Mouse (Mus musculus) liver, embryonic 15.5 days (tissue): Measurements from ENCODE around the gene Cnr1. TPM values are rescaled to one million over a fixed set of nuclear protein-coding genes. Genes with fewer than 3 reads are reported as not detected.

Experiments
- ATAC-seq: fragments of 200-750 bp; cut with Nextera tagmentation; 2 replicates; pipeline ENCODE4 v1.8.0; 2017; ENCODE audit warnings: moderate number of reproducible peaks, mild to moderate bottlenecking, moderate library complexity; ENCODE audit not compliant: insufficient read depth
- H3K27ac ChIP-seq: fragments of 300-500 bp; sonication (generic); replicated peaks from 2 replicates; pipeline ENCODE4 v1.5.1; 2015; ENCODE audit warnings: mild to moderate bottlenecking, inconsistent platforms
- H3K27me3 ChIP-seq: fragments of 300-500 bp; sonication (generic); 2 replicates; pipeline ENCODE4 v1.6.1; 2015; ENCODE audit warnings: mild to moderate bottlenecking, inconsistent platforms
- H3K36me3 ChIP-seq: fragments of 300-500 bp; sonication (generic); replicated peaks from 2 replicates; pipeline ENCODE4 v1.6.1; 2015; ENCODE audit warnings: moderate library complexity, mild to moderate bottlenecking, inconsistent platforms
- H3K4me1 ChIP-seq: fragments of 300-500 bp; sonication (generic); replicated peaks from 2 replicates; pipeline ENCODE4 v1.6.1; 2015; ENCODE audit warnings: inconsistent platforms
- H3K4me2 ChIP-seq: fragments of 300-500 bp; sonication (generic); 2 replicates; pipeline ENCODE4 v1.6.1; 2015; ENCODE audit warnings: moderate library complexity, mild to moderate bottlenecking, inconsistent platforms
- H3K4me3 ChIP-seq: fragments of 300-500 bp; sonication (generic); replicated peaks from 2 replicates; pipeline ENCODE4 v1.5.1; 2015; ENCODE audit warnings: mild to moderate bottlenecking, inconsistent platforms
- H3K9ac ChIP-seq: fragments of 300-500 bp; sonication (generic); 2 replicates; pipeline ENCODE4 v1.6.1; 2015; ENCODE audit warnings: moderate library complexity, mild to moderate bottlenecking, inconsistent platforms
- H3K9me3 ChIP-seq: fragments of 300-500 bp; sonication (generic); replicated peaks from 2 replicates; pipeline ENCODE4 v1.6.1; 2016; ENCODE audit warnings: inconsistent platforms
- WGBS: fragments of 180-500 bp; shearing (Covaris S2); methylation state at CpG from one replicate; pipeline ENCODE4 v1.1.7; 2015; ENCODE audit warnings: mixed read lengths; ENCODE audit not compliant: insufficient replicate concordance; 5-methylcytosine and 5-hydroxymethylcytosine counted together
- polyA plus RNA-seq: library from polyadenylated mRNA; unstranded; fragments of >200 nt; fragmentation: Nextera tagmentation; extraction: Ambion mirVana; gene quantifications from 2 replicates; pipeline ENCODE4 v1.2.1, GENCODE M21; 2015

Gene Cnr1
- polyA plus RNA-seq, 1 experiment from 2014 or later: 0.06 TPM

DNA sequence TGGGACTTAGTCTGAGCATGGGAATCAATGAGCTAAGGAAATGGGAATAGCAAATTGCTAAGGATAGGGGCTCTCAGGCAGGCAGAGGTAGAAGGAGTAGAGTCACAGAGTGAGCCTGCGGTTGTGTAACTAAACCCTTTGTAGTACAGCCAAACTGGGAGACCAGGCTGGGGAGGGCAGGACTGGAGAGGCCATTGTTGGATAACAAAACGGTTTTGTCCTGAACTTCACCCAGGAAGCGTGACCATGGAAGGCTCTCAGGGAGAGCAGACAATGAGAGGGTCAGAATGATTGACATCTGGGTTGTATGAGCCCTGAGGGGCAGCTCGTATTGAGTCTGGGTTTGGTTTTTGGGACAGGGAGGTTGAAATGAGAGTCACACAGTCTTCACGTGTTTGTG is 17.2 kb downstream of the Cnr1 start:
- ATAC-seq: no peak
- Histone ChIP-seq H3K36me3 (no peaks in the 10 kb centered on the region), H3K27me3 (no peaks in the 10 kb centered on the region), H3K27ac (no peak overlapping the region), H3K4me1 (no peaks in the 10 kb centered on the region), H3K9me3 (no peaks in the 10 kb centered on the region), H3K4me2 (no peak overlapping the region), H3K9ac (no peak overlapping the region), H3K4me3 (no peak overlapping the region)
- WGBS: 46% methylated on average over 5 of the region's 5 CpGs

GRCm38 (mm10) chr4:33943936-33944335 is 19.5 kb downstream of the Cnr1 start:
- Histone ChIP-seq H3K9ac (no peak overlapping the region), H3K4me3 (no peak overlapping the region), H3K27me3 (no peaks in the 10 kb centered on the region), H3K9me3 (no peaks in the 10 kb centered on the region), H3K4me2 (no peak overlapping the region), H3K36me3 (no peaks in the 10 kb centered on the region), H3K4me1 (no peaks in the 10 kb centered on the region), H3K27ac (no peak overlapping the region)
- WGBS: 76% methylated on average over 13 of the region's 13 CpGs
- no peak for ATAC-seq

DNA sequence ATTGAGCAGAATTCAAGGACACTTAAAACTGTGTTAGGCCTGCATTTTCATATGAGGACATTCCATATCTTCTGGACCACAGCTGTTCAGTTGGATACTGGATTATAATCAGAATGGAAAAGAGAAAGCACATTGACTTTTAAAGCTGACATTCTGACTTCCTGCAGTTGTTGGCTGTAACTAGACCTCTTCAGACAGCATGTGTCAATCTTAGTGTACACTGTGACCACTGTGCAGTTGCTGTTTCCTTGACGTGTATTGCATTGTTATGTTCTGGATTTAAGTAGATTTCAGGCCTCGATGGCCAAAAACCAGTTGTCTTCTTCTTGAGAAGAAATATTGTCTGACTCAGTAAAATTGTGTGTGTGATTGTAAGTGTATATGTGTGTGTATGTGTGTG is 21.3 kb downstream of the Cnr1 start:
- no peak overlapping the region for H3K27ac ChIP-seq
- H3K27me3 ChIP-seq: no peaks in the 10 kb centered on the region
- H3K4me2 ChIP-seq: no peak overlapping the region
- H3K36me3 ChIP-seq: no peaks in the 10 kb centered on the region
- no peak overlapping the region for H3K9ac ChIP-seq
- no peak for ATAC-seq
- H3K4me3 ChIP-seq: no peak overlapping the region
- no peaks in the 10 kb centered on the region for H3K9me3 ChIP-seq
- no peaks in the 10 kb centered on the region for H3K4me1 ChIP-seq
- 60% methylated on average over 2 of the region's 2 CpGs for WGBS

DNA sequence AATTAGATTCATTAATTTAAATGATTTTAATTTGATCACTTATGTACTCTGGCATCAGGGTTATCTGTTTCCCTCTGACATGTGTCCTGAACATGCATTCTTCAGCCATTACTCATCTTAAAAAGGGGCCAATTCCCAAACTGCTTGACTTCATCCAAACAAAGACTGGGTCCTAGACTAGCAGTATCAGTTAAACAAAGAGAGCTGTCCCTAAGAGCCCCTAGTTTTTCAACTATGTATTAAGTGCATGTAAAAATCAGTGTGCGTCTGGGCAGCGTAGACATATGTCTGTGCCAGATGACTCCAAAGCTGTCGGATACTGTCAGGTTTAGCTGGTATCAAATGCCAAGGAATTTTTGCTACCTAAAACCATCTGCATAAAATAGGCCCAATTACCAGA is 23.2 kb downstream of the Cnr1 start:
- no peak overlapping the region for H3K9ac ChIP-seq
- H3K9me3 ChIP-seq: no peaks in the 10 kb centered on the region
- H3K36me3 ChIP-seq: no peaks in the 10 kb centered on the region
- H3K27me3 ChIP-seq: no peaks in the 10 kb centered on the region
- no peaks in the 10 kb centered on the region for H3K4me1 ChIP-seq
- H3K4me3 ChIP-seq: no peak overlapping the region
- no peak overlapping the region for H3K4me2 ChIP-seq
- 74% methylated on average over 3 of the region's 3 CpGs for WGBS
- H3K27ac ChIP-seq: no peak overlapping the region
- no peak for ATAC-seq

- ATAC-seq: no peak
- Histone ChIP-seq H3K4me2 (no peak overlapping the region), H3K27ac (no peak overlapping the region), H3K9ac (no peak overlapping the region), H3K4me3 (no peak overlapping the region), H3K27me3 (no peaks in the 10 kb centered on the region), H3K4me1 (no peaks in the 10 kb centered on the region), H3K36me3 (no peaks in the 10 kb centered on the region), H3K9me3 (no peaks in the 10 kb centered on the region)
- WGBS: 30% methylated on average over 3 of the region's 3 CpGs
These were observed 33.0 kb downstream of the Cnr1 start for GRCm38 (mm10) chr4:33957398-33957797.

GRCm38 (mm10) chr4:33958515-33958914 is 34.1 kb downstream of the Cnr1 start:
- no peak for ATAC-seq
- Histone ChIP-seq H3K4me1 (no peaks in the 10 kb centered on the region), H3K27me3 (no peaks in the 10 kb centered on the region), H3K36me3 (no peaks in the 10 kb centered on the region), H3K9ac (no peak overlapping the region), H3K9me3 (no peaks in the 10 kb centered on the region), H3K4me3 (no peak overlapping the region), H3K4me2 (no peak overlapping the region), H3K27ac (no peak overlapping the region)
- 50% methylated on average over 3 of the region's 3 CpGs for WGBS

DNA sequence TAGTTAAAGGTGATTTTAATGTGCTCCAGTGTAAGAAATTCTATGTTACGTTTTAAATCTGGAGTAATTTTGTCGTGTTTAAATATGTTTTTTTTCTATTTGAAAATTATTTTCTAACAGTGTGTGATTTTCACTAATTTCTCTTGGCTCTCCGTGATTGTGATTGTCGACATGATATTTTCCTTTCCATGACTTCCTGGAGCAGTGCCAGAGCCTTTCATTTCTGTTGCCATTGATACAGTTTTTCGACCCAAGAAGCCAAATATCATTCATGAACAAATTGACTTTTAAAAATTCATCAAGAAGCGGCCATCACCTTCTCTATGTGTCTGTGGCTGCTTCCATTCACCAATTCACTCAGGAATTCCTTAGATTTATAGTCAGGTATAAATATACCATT is 35.4 kb downstream of the Cnr1 start:
- WGBS: 69% methylated on average over 6 of the region's 6 CpGs
- H3K36me3 ChIP-seq: no peaks in the 10 kb centered on the region

GRCm38 (mm10) chr4:33970726-33971125 is 46.3 kb downstream of the Cnr1 start:
- Histone ChIP-seq H3K27me3 (no peaks in the 10 kb centered on the region), H3K4me3 (no peak overlapping the region), H3K4me2 (no peak overlapping the region), H3K9me3 (no peaks in the 10 kb centered on the region), H3K9ac (no peak overlapping the region), H3K27ac (no peak overlapping the region), H3K4me1 (no peaks in the 10 kb centered on the region), H3K36me3 (no peaks in the 10 kb centered on the region)
- 58% methylated on average over 3 of the region's 3 CpGs for WGBS
- no peak for ATAC-seq

More for the DNA sequence above, 35.4 kb downstream of the Cnr1 start:
- Histone ChIP-seq H3K9ac (no peak overlapping the region), H3K4me1 (no peaks in the 10 kb centered on the region), H3K4me2 (no peak overlapping the region), H3K27ac (no peak overlapping the region), H3K4me3 (no peak overlapping the region), H3K9me3 (no peaks in the 10 kb centered on the region), H3K27me3 (no peaks in the 10 kb centered on the region)
- no peak for ATAC-seq

GRCm38 (mm10) chr4:33988466-33989089 is 64.2 kb downstream of the Cnr1 start:
- Histone ChIP-seq H3K36me3 (no peaks in the 10 kb centered on the region), H3K4me2 (no peak overlapping the region), H3K9ac (no peak overlapping the region), H3K4me1 (no peaks in the 10 kb centered on the region), H3K4me3 (no peak overlapping the region), H3K9me3 (no peaks in the 10 kb centered on the region), H3K27ac (no peak overlapping the region), H3K27me3 (no peaks in the 10 kb centered on the region)
- WGBS: 36% methylated on average over 5 of the region's 5 CpGs
- no peak for ATAC-seq

DNA sequence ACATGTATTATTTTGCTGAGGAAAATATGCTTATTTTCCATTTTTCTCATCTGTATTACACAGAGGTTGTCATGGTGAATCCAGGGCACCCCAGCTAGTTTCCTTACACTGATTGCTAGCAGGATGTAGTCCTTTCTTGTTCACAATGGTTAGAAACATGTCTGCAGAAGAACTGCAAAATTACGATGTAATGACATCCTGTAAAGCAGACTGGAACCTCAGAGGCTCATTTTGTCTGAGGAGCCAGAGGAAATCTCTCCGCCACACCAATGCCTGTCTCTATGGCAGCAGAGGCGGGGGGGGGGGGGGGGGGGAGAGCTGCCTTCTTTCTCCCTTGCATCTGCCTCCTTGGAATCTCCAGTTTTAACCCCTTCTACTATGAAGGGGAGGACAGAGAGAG is 68.3 kb downstream of the Cnr1 start:
- no peak overlapping the region for H3K9ac ChIP-seq
- H3K4me1 ChIP-seq: no peaks in the 10 kb centered on the region
- no peaks in the 10 kb centered on the region for H3K9me3 ChIP-seq
- H3K4me2 ChIP-seq: no peak overlapping the region
- no peak overlapping the region for H3K4me3 ChIP-seq
- H3K36me3 ChIP-seq: no peaks in the 10 kb centered on the region
- 45% methylated on average over 3 of the region's 3 CpGs for WGBS
- no peak overlapping the region for H3K27ac ChIP-seq
- no peak for ATAC-seq
- H3K27me3 ChIP-seq: no peaks in the 10 kb centered on the region

GRCm38 (mm10) chr4:33996382-33996781 is 72.0 kb downstream of the Cnr1 start:
- H3K9me3 ChIP-seq: no peaks in the 10 kb centered on the region
- H3K27me3 ChIP-seq: no peaks in the 10 kb centered on the region
- H3K4me2 ChIP-seq: no peak overlapping the region
- ATAC-seq: no peak
- H3K4me3 ChIP-seq: no peak overlapping the region
- H3K36me3 ChIP-seq: no peaks in the 10 kb centered on the region
- no peaks in the 10 kb centered on the region for H3K4me1 ChIP-seq
- no peak overlapping the region for H3K27ac ChIP-seq
- no peak overlapping the region for H3K9ac ChIP-seq
